Mouse (Mus musculus): Measurements from ENCODE around the gene Ush1g. TPM values are rescaled to one million over a fixed set of nuclear protein-coding genes. Genes with fewer than 3 reads are reported as not detected.

Ush1g gene
- not detected in 2 replicates for polyA plus RNA-seq (2016; fragmentation: Nextera tagmentation; extraction: Ambion mirVana)

DNA sequence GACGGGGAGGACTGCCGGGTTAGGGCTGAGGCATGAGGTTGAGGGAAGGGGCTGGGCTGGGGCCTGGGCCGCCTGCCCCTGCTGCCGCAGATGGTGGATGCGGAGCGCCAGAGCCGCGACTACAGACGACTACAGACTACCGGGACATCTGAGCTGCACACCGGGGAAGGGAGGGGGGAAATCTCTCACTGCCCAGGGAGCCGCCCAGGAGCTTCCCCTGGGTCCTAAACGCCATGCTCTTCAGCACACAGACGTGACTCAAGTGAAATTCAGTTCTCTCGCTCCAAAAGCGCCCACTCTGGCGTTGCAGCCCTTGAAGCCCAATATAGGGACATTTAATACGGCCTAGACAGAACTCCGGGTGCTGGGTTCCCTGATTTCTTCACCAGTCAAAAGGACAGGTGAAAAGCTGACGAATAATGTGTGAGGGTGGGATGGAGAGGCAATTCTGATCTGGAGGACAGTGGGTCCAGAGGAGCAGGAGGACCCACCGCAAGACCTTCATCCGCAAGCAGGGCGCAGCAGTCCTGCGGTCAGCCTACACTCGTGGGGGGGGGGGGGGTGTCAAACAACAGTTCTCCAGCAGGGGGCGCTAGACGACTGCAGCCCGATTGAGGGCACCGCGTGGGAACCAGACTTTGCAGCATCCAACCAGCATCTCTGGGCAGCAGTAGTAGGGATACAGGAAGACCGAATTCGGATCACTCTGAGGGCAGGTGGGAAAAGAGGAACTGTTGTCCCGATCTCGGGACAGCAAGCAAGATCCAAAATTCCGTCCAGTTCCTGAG lies at the start of gene Ush1g:
TSS of gene Ush1g (minus strand) at position 136 of the 788 bp plus-strand sequence.
- peaks cover 46% of the 10 kb centered on the region for H3K4me1 ChIP-seq
- no peaks in the 10 kb centered on the region for H3K9me3 ChIP-seq (replicated peaks)
- peak; percentile 95 for DNase-seq (ENCODE audit: low spot score)
- H3K27me3 ChIP-seq (ENCODE audit: low read depth, poor library complexity, severe bottlenecking): peaks cover 96% of the 10 kb centered on the region
- no peaks in the 10 kb centered on the region for H3K36me3 ChIP-seq
- no peak within 1 kb of the TSS for H3K27ac ChIP-seq
- H3K4me3 ChIP-seq: peak within 1 kb of the TSS; percentile 27
- 4% methylated on average over 35 of the region's 35 CpGs for WGBS

DNA sequence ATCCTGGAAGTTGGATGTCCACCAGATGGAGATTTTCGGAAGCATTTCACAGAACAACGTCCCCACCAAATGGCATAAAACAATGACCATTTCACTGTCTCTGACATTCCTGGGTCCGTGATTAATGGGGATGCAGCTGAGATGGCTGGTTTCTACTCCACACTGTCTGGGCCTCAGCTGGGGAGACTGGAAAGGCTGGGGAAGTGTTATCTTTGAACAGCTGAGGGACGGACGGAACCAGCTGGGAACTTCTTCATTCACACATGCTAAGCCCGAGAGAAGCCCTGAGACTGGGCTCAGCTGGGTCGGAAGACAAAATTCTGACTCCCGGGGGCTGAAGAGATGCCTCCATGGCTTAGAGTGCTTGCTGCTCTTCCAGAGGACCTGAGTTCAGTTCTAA lies 49.5 kb upstream of the Ush1g start:
- H3K4me3 ChIP-seq: no peak overlapping the region
- no peaks in the 10 kb centered on the region for H3K9me3 ChIP-seq (replicated peaks)
- H3K27ac ChIP-seq: no peak overlapping the region
- peaks cover 24% of the 10 kb centered on the region for H3K4me1 ChIP-seq
- WGBS: 63% methylated on average over 8 of the region's 8 CpGs
- no peaks in the 10 kb centered on the region for H3K36me3 ChIP-seq
- H3K27me3 ChIP-seq (ENCODE audit: low read depth, poor library complexity, severe bottlenecking): peaks cover 100% of the 10 kb centered on the region
- no peak for DNase-seq (ENCODE audit: low spot score)

DNA sequence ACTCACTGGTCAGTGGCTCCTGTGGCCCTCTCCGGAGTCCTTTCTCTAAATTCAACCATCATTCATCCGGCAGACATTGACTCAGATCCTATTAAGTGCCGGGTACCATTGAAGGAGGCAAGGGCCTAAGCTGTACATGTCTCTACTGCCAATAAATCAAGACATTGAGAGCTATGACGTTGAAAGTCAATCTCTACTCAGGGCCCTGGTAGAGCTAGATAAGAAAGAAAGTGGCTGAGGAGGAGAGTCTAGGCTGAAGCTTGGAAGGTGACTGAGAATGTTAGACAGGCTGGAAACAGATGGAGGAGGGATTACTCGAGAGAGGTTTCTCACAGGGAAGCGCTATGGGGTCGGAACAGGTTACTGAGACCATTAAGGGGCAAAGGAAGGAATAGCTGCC lies 48.5 kb upstream of the Ush1g start:
- no peak overlapping the region for H3K27ac ChIP-seq
- peaks cover 26% of the 10 kb centered on the region for H3K4me1 ChIP-seq
- H3K36me3 ChIP-seq: no peaks in the 10 kb centered on the region
- WGBS: 55% methylated on average over 7 of the region's 7 CpGs
- H3K4me3 ChIP-seq: no peak overlapping the region
- no peak for DNase-seq (ENCODE audit: low spot score)
- peaks cover 100% of the 10 kb centered on the region for H3K27me3 ChIP-seq (ENCODE audit: low read depth, poor library complexity, severe bottlenecking)
- no peaks in the 10 kb centered on the region for H3K9me3 ChIP-seq (replicated peaks)

DNA sequence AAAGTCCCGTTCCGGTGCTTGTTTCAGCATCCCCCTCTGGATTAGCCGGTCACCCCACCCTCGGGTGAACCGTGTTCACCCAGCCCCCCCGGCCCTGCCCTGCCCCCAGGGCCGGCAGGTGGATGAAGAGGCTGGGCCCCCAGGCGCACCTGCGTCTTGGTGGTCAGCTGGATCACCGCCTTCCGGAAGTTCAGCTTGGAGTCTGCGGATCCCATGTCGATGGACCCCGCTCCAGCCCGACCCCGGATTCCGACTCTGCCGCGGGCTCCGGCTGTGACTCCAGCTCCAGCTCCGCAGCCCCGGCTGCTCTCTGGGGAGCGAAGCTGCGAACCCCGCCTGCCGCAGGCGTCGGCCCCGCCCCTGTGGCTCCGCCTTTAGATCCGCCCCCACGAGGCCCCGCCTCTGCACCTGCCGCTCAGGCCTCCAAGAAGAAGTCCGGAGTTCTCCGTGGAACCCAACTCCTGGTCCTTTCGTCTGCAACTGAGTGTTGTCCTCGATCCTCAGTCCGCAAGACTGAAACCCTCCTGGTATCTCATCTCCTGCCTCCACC lies 45.6 kb upstream of the Ush1g start, which contains the start of gene Hid1:
TSS of gene Hid1 (minus strand) at position 362 of the 550 bp plus-strand sequence.
- peaks cover 91% of the 10 kb centered on the region for H3K27me3 ChIP-seq (ENCODE audit: low read depth, poor library complexity, severe bottlenecking)
- no peak within 1 kb of the TSS for H3K27ac ChIP-seq
- WGBS: under 1% methylated on average over 39 of the region's 39 CpGs
- no peaks in the 10 kb centered on the region for H3K36me3 ChIP-seq
- peaks cover 18% of the 10 kb centered on the region for H3K4me1 ChIP-seq
- no peaks in the 10 kb centered on the region for H3K9me3 ChIP-seq (replicated peaks)
- DNase-seq (ENCODE audit: low spot score): peak; percentile 66
- peak within 1 kb of the TSS; percentile 58 for H3K4me3 ChIP-seq

DNA sequence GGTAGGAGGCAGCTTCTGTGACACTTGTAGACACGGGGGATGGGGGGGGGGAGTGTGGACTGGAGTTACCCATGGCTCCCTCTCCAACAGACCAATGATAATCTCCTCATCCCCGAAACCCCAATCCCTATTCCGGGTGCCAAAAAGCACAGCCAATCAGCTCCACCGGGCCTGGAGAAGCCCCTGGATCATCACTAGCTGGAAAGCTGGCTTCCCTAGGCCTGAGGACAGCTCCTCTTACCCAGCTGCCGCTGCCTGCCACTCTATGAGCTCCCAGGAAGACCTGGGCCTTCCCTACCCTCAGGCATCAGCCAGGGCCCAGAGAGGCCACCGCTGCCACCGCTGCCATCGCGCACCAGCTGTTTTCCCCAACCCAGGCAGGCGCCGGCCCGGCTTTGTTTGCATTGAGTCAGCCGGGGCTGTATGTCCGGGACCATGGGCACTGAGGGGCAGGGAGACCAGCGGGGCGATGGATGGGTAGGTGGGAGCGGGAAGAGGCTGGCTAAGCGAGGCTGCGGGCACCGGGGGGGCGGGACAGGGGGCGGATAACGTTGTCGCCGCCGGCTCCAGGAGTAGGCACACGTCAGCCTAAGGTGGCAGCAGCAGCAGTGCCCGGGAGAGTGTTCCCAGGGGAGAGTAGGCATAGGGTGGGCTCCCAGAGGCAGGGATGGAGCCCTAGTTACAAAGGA lies 45.0 kb upstream of the Ush1g start:
- WGBS: 2% methylated on average over 28 of the region's 28 CpGs
- no peaks in the 10 kb centered on the region for H3K9me3 ChIP-seq (replicated peaks)
- no peaks in the 10 kb centered on the region for H3K36me3 ChIP-seq
- peak overlapping the region; percentile 58 for H3K4me3 ChIP-seq
- no peak overlapping the region for H3K27ac ChIP-seq
- no peak for DNase-seq (ENCODE audit: low spot score)
- peaks cover 18% of the 10 kb centered on the region for H3K4me1 ChIP-seq
- H3K27me3 ChIP-seq (ENCODE audit: low read depth, poor library complexity, severe bottlenecking): peaks cover 85% of the 10 kb centered on the region

DNA sequence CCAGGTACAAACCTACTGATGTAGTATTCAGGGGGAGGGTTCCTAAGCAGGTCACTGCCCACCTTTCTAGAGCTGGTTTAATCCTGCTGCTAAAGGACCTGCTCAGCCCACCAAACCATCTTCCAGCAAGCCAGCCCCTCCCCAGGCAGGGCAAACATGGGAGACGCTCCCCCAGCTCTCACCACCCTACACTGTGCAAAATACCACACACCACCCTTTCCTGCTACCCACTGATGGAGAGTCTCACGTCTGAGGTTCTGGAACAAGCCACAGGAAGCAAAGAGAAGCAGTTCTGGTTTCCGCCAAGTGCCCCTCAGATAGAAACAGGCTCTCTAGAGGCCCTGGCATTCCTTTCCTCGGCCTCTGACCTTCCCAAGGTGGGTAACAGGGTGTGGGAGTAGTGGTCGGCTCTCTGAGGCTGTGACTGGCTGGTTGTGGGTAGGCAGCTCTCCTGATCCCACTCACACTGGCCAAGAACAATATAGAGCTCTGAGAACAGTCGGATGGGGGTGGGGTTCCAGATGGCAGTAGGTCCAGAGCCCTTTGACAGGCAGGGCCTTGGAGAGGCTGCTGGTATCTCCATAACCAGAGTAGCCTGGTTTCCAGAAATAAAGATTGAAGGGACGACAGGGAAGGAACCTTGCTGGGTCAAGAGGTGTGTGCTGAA lies 44.3 kb upstream of the Ush1g start:
- Histone ChIP-seq H3K36me3 (no peaks in the 10 kb centered on the region), H3K9me3 (replicated peaks) (no peaks in the 10 kb centered on the region), H3K27ac (no peak overlapping the region), H3K4me3 (no peak overlapping the region), H3K27me3 (ENCODE audit: low read depth, poor library complexity, severe bottlenecking) (peaks cover 78% of the 10 kb centered on the region), H3K4me1 (peaks cover 18% of the 10 kb centered on the region)
- 44% methylated on average over 7 of the region's 7 CpGs for WGBS
- DNase-seq (ENCODE audit: low spot score): no peak

DNA sequence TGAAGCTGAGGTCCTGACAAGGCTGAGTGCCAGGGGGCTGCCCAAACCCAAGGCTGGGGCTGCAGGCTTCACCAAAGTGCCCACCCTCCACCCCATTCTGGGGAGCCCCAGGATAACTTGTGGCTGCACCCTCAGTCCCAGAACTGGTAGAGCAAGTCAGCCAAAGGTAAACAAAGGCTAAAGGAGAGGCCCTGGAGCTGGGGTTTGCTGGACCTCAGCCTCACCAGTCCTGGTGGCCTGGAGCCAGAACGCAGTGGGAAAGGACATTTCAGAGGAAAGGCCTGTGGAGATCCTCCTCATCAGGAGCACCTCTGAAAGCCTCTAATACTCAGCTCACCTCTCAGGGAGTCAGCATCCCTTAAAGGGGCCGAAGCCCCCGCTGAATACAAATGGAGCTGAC lies 42.3 kb upstream of the Ush1g start:
- Histone ChIP-seq H3K4me3 (no peak overlapping the region), H3K4me1 (peaks cover 28% of the 10 kb centered on the region), H3K27me3 (ENCODE audit: low read depth, poor library complexity, severe bottlenecking) (peaks cover 69% of the 10 kb centered on the region), H3K9me3 (replicated peaks) (no peaks in the 10 kb centered on the region), H3K36me3 (no peaks in the 10 kb centered on the region), H3K27ac (no peak overlapping the region)
- whole genome bisulfite sequencing: 85% methylated on average over 3 of the region's 3 CpGs
- no peak for DNase-seq (ENCODE audit: low spot score)

DNA sequence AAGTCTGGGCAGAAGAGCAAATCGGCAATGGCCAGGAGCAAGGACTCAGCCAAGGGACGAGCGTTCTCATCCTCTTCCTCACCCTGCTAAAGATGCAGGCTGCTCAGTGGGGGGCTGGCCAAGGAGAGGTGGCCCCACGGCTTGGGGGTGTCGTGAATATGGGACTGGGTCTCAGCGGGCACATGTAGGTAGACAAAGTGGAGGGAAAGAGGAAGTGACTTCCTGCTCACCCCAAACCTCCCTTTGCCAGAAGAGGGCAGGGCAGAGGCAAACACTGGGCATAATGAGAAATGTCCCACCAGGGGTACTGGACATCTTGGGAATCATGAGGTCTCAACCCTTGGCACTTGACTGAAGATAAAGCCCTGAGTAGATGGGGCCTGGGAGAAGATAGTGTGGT lies 37.9 kb upstream of the Ush1g start:
- 66% methylated on average over 6 of the region's 6 CpGs for WGBS
- Histone ChIP-seq H3K27me3 (ENCODE audit: low read depth, poor library complexity, severe bottlenecking) (peaks cover 61% of the 10 kb centered on the region), H3K4me3 (no peak overlapping the region)

DNA sequence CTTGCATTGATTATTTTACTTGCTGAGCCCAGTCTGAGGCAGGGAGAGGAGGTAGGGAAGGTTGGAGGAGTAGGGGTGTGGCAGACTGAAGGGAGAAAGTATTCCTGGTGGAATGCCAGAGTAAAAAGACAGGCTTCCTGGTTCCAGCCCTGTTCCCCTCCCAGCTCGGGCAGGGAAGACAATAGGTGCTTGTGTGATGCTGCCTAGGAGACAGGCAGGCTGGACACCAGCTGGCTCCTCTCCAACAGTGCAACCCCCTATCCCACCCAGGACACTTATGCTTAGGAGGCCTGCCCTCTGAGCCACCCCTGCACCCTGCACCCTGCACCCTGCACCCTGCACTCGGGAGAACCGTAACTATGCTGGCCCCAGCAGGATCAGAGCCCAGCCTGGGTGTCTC lies 37.5 kb upstream of the Ush1g start:
- no peak for DNase-seq (ENCODE audit: low spot score)
- H3K27ac ChIP-seq: peak overlapping the region; percentile 73; the same call in 1 of the 2 replicates
- no peak overlapping the region for H3K4me3 ChIP-seq
- H3K27me3 ChIP-seq (ENCODE audit: low read depth, poor library complexity, severe bottlenecking): peaks cover 61% of the 10 kb centered on the region
- H3K4me1 ChIP-seq: peaks cover 32% of the 10 kb centered on the region
- no peaks in the 10 kb centered on the region for H3K9me3 ChIP-seq (replicated peaks)
- H3K36me3 ChIP-seq: no peaks in the 10 kb centered on the region
- WGBS: 60% methylated on average over 3 of the region's 3 CpGs

More for the DNA sequence above, 37.9 kb upstream of the Ush1g start:
- Histone ChIP-seq H3K27ac (peak overlapping the region; percentile 73; the same call in 1 of the 2 replicates), H3K4me1 (peaks cover 29% of the 10 kb centered on the region), H3K36me3 (no peaks in the 10 kb centered on the region), H3K9me3 (replicated peaks) (no peaks in the 10 kb centered on the region)
- DNase-seq (ENCODE audit: low spot score): no peak

DNA sequence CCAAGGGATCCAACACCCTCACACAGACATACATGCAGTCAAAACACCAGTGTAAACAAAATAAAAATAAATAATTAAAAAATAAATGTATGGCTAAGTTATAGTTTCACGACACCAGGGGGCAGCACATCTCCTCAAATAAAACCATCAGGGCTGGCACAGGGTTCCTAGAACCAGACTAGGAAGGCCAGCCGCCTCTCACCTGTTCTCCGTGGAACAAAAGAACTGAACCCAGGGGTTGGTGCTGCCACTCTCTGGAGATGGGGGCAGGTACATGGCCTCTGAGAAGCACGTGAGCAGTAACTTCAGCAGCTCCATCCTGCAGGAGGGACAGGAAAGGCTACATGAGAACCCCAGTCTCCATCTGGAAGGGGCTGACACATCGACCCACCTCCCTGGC lies 36.6 kb upstream of the Ush1g start:
- Histone ChIP-seq H3K27ac (peak overlapping the region; percentile 73), H3K4me1 (peaks cover 34% of the 10 kb centered on the region), H3K27me3 (ENCODE audit: low read depth, poor library complexity, severe bottlenecking) (peaks cover 57% of the 10 kb centered on the region), H3K4me3 (no peak overlapping the region), H3K9me3 (replicated peaks) (no peaks in the 10 kb centered on the region), H3K36me3 (no peaks in the 10 kb centered on the region)
- WGBS: 20% methylated on average over 5 of the region's 5 CpGs
- peak; percentile 78 for DNase-seq (ENCODE audit: low spot score)

DNA sequence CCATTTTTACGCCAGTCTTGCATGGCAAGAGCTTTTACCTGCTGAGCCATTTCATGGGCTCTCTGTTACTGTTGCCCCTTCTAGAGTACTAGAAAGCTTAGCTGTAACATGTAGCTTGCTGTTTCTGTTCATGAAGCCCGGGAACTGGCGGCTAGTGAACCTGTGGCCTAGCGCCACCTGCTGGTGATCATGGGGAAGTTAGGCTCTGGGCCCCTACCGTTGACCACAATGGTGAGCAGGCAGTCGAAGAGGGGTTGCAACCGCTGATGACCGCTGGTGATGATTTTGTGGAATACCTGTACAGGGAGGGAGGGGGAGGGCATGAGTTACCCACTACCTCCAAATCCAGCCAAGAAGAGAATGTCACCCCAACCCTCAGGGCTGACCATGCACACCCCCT lies 32.3 kb upstream of the Ush1g start:
- DNase-seq (ENCODE audit: low spot score): peak; percentile 92
- no peaks in the 10 kb centered on the region for H3K9me3 ChIP-seq (replicated peaks)
- H3K4me1 ChIP-seq: peaks cover 34% of the 10 kb centered on the region
- H3K27ac ChIP-seq: no peak overlapping the region
- H3K4me3 ChIP-seq: no peak overlapping the region
- H3K27me3 ChIP-seq (ENCODE audit: low read depth, poor library complexity, severe bottlenecking): peaks cover 81% of the 10 kb centered on the region
- H3K36me3 ChIP-seq: no peaks in the 10 kb centered on the region
- 7% methylated on average over 8 of the region's 8 CpGs for whole genome bisulfite sequencing

DNA sequence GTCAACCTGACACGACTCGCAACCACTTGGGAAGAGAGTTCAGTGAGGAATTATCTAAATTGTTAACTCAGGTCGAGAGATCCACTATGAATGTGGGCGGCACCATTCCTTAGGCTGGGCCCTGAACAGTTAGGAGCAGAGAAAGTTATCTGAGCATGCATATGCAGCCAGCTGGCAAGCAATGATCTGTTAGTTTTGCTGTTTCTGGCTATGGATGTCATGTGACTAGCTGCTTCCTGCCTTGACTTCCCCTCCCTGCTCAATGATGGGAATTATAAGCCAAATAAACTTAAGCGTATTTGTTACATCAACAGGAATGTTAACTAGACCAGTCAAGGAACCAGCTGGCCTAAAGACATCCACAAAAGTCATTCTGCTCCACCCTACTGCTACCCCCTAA lies 31.5 kb upstream of the Ush1g start:
- H3K4me1 ChIP-seq: peaks cover 36% of the 10 kb centered on the region
- peaks cover 77% of the 10 kb centered on the region for H3K27me3 ChIP-seq (ENCODE audit: low read depth, poor library complexity, severe bottlenecking)

More for the DNA sequence above, 31.5 kb upstream of the Ush1g start:
- 94% methylated on average over 5 of the region's 5 CpGs for WGBS
- Histone ChIP-seq H3K27ac (no peak overlapping the region), H3K9me3 (replicated peaks) (no peaks in the 10 kb centered on the region), H3K36me3 (no peaks in the 10 kb centered on the region), H3K4me3 (no peak overlapping the region)
- no peak for DNase-seq (ENCODE audit: low spot score)

Measured in limb, embryonic 10.5 days (tissue).